Mouse (Mus musculus) common myeloid progenitor, adult 5-6 weeks (primary cell): ENCODE measurements at regions not wholly inside any gene's neighbourhood (a gene's known extent, or its start where the extent isn't known, plus 50 kb on each side); places are given as distances from the start of the nearest gene placed in this dataset.

Source experiments
- ATAC-seq: replicated peaks from 2 replicates; pipeline ENCODE4 v1.8.0; 2016; ENCODE audit warnings: low read depth, mild to moderate bottlenecking, moderate TSS enrichment, inconsistent platforms; ENCODE audit not compliant: poor library complexity, severe bottlenecking

GRCm38 (mm10) chr11:64168626-64169025 lies 89.4 kb upstream of the Cox10 start:
- no peak for ATAC-seq

DNA sequence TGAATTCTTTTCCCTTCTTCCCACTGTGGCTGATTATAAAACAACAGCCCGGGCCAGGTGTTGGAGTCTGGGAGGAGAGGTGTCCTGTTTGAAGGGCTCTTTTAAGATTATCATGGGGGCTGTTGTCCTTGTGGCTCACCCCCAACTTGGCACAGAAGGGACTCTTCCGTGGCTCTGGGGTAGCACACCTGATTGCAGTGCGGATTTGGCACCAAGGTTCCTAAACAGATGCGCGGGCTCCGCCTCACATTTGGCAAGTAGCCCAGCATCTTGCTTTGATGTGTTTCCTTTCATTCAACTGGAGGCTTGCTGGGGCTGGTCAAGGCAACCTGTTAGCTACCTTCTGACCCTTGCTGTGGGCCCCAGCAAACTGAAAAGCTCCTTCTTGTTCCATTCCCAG lies 85.5 kb upstream of the Cox10 start:
- no peak for ATAC-seq

GRCm38 (mm10) chr11:64158281-64158680 lies 79.0 kb upstream of the Cox10 start:
- no peak for ATAC-seq

GRCm38 (mm10) chr11:64156640-64157039 lies 77.4 kb upstream of the Cox10 start:
- no peak for ATAC-seq

- no peak for ATAC-seq
These were observed 60.2 kb upstream of the Cox10 start for GRCm38 (mm10) chr11:64139483-64139882.

DNA sequence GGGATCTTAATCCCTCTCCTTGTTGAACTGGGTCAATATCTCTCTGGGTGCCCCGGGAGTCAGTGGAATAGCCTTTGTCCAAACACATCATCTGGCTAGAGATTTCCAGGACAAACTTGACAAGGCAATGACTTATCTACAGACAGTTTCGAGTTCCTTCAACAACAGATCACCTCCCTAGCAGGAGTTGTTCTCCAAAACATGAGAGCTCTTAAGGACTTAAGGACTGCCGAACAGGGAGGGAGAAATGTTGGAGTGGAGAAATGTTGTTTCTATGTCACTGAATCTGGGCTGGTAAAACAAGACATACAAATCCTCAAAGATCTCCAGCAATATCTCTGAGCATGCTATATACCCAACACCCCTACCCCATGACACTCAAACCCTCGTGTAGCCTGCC lies 59.7 kb upstream of the Cox10 start:
- no peak for ATAC-seq

DNA sequence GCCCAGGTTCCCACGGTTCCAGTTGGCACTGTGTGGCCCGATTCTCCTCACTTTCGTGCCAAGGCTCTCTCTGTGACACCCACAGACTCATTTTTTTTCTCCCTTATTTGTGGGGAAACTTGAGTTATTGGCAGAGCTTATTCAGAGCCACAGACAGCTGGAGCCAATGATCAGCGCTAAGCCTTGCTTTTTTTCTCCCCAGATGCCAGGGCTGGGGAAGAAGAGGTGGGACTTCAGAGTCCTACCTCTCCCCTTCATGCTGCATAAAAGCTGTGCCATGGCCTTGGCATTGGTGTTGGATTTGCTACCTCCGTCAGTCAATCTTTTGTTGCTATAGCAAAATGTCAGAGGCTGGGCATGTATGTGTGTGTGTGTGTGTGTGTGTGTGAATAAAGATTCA lies 56.5 kb upstream of the Cox10 start:
- ATAC-seq, result no peak

DNA sequence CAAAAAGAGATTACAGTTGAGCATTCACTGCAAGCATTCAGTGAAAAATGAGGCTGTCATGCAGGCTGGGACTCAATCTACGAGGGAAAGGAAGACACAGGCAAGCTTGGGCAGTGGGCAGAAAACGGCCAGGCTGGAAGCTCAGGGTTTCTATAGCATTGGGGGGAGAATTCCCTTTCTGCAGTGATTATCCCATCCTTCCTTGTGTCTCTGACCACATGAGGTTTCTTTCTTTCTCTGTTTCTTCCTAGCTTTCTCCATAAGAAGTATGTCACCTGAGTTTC lies 56.0 kb upstream of the Cox10 start:
- no peak for ATAC-seq

DNA sequence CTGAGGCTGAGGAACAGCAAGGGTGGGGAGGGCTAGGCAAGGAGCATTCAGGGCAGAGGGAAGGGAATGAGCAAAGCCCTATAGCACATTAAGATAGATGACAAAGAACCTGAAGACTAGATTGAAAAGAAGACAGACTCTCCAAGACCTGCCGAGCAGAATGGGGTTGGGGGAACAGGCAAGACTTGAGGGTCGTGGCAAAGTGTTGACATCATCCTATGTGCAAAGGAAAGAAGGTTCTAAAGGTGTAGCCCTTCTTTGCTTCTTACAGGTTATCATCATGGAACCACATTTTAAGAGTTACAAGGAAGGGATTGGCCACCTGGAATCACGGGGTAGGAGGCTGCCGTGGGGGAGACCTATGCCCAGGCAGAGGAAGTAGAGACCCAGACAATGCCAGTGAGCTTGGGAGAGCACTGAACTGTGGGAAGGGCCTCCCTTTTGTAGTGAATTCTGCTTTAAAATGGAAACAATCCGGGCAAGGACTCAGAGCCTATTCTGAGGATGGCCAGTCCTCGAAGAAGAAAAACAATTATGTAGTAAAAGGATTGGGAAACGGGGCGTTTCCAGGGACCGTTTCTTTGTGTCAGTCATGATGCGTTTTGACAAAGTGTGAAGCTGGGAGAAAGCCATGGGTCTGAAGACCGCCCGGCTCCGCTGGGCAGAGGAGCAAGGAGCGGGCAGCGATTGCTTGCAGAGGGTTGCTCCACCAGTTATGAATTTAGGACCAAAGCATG lies 55.5 kb upstream of the Cox10 start:
- no peak for ATAC-seq
